Mouse (Mus musculus) kidney, embryonic 16.5 days (tissue): ENCODE measurements at regions not wholly inside any gene's neighbourhood (a gene's known extent, or its start where the extent isn't known, plus 50 kb on each side); places are given as distances from the start of the nearest gene placed in this dataset.
"Not testable (repeated sequence)": the region's sequence is repeated elsewhere in the genome, so short reads cannot be mapped to it uniquely, and the experiment has no call there.

ENCODE experiments used
- ATAC-seq: fragments of 200-750 bp; cut with Nextera tagmentation; 2 replicates; pipeline ENCODE4 v1.8.0; 2017; ENCODE audit warnings: moderate TSS enrichment; ENCODE audit not compliant: low FRiP score, low TSS enrichment
- H3K27ac ChIP-seq: fragments of 300-500 bp; sonication (generic); 2 replicates; pipeline ENCODE4 v1.5.1; 2014; ENCODE audit warnings: low read length
- H3K27me3 ChIP-seq: fragments of 300-500 bp; sonication (generic); 2 replicates; pipeline ENCODE4 v1.6.1; 2014; ENCODE audit warnings: low read length, control low read depth, mixed read lengths; ENCODE audit not compliant: insufficient read depth
- H3K36me3 ChIP-seq: fragments of 300-500 bp; sonication (generic); 2 replicates; pipeline ENCODE4 v1.6.1; 2014; ENCODE audit warnings: low read length, control low read depth, mixed read lengths; ENCODE audit not compliant: insufficient read depth
- H3K4me1 ChIP-seq: fragments of 300-500 bp; sonication (generic); 2 replicates; pipeline ENCODE4 v1.6.1; 2014; ENCODE audit warnings: low read length, control low read depth, mixed read lengths; ENCODE audit not compliant: insufficient read depth
- H3K4me2 ChIP-seq: fragments of 300-500 bp; sonication (generic); replicated peaks from 2 replicates; pipeline ENCODE4 v1.6.1; 2014; ENCODE audit warnings: low read depth, low read length
- H3K4me3 ChIP-seq: fragments of 300-500 bp; sonication (generic); 2 replicates; pipeline ENCODE4 v1.5.1; 2014; ENCODE audit warnings: mild to moderate bottlenecking, low read length
- H3K9ac ChIP-seq: fragments of 300-500 bp; sonication (generic); replicated peaks from 2 replicates; pipeline ENCODE4 v1.6.1; 2014; ENCODE audit warnings: low read length
- H3K9me3 ChIP-seq: fragments of 300-500 bp; sonication (generic); 2 replicates; pipeline ENCODE4 v1.6.1; 2016; ENCODE audit warnings: low read length, control low read depth
- WGBS: fragments of 180-500 bp; shearing (Covaris S2); extraction: QIAGEN DNeasy Blood & Tissue Kit; methylation state at CpG from one replicate; pipeline ENCODE4 v1.1.7; 2014; 5-methylcytosine and 5-hydroxymethylcytosine counted together

- H3K9ac ChIP-seq: no peak overlapping the region
- WGBS: 80% methylated on average over 6 of the region's 6 CpGs
- no peaks in the 10 kb centered on the region for H3K27me3 ChIP-seq
- no peaks in the 10 kb centered on the region for H3K36me3 ChIP-seq
- no peak overlapping the region for H3K27ac ChIP-seq
- no peaks in the 10 kb centered on the region for H3K9me3 ChIP-seq
- no peak overlapping the region for H3K4me3 ChIP-seq
- H3K4me1 ChIP-seq: no peaks in the 10 kb centered on the region
- no peak for ATAC-seq
- no peak overlapping the region for H3K4me2 ChIP-seq
Measured at GRCm38 (mm10) chr11:8773862-8774261, 109.5 kb upstream of the Tns3 start.

- no peak overlapping the region for H3K4me3 ChIP-seq
- WGBS: 76% methylated on average over 11 of the region's 11 CpGs
- no peak overlapping the region for H3K27ac ChIP-seq
- H3K9me3 ChIP-seq: no peaks in the 10 kb centered on the region
- H3K9ac ChIP-seq: no peak overlapping the region
- 0 out of 2 replicates have a peak, but pooled peaks have one; percentile 35 for ATAC-seq
- no peaks in the 10 kb centered on the region for H3K27me3 ChIP-seq
- no peaks in the 10 kb centered on the region for H3K36me3 ChIP-seq
- no peaks in the 10 kb centered on the region for H3K4me1 ChIP-seq
- H3K4me2 ChIP-seq: no peak overlapping the region
Measured at GRCm38 (mm10) chr11:8773260-8773659, 108.9 kb upstream of the Tns3 start.

GRCm38 (mm10) chr11:8772541-8772940 is 108.2 kb upstream of the Tns3 start:
- Histone ChIP-seq H3K36me3 (no peaks in the 10 kb centered on the region), H3K4me1 (no peaks in the 10 kb centered on the region), H3K27ac (no peak overlapping the region), H3K9me3 (no peaks in the 10 kb centered on the region), H3K9ac (no peak overlapping the region), H3K4me2 (no peak overlapping the region), H3K27me3 (no peaks in the 10 kb centered on the region), H3K4me3 (no peak overlapping the region)
- 76% methylated on average over 5 of the region's 5 CpGs for WGBS
- ATAC-seq: no peak

GRCm38 (mm10) chr11:8768706-8769105 is 104.4 kb upstream of the Tns3 start:
- not testable (repeated sequence) for H3K9me3 ChIP-seq, ATAC-seq, H3K4me2 ChIP-seq, H3K27me3 ChIP-seq, H3K27ac ChIP-seq, H3K9ac ChIP-seq, H3K4me1 ChIP-seq, H3K4me3 ChIP-seq, H3K36me3 ChIP-seq
- WGBS: 67% methylated on average over 1 of the region's 1 CpGs

- H3K27ac ChIP-seq: peak overlapping the region; percentile 49; the same call in 1 of the 2 replicates
- H3K4me2 ChIP-seq: no peak overlapping the region
- peaks cover 19% of the 10 kb centered on the region for H3K4me1 ChIP-seq
- ATAC-seq: no peak
- H3K36me3 ChIP-seq: no peaks in the 10 kb centered on the region
- no peaks in the 10 kb centered on the region for H3K9me3 ChIP-seq
- H3K9ac ChIP-seq: no peak overlapping the region
- no peak overlapping the region for H3K4me3 ChIP-seq
- H3K27me3 ChIP-seq: no peaks in the 10 kb centered on the region
- 93% methylated on average over 1 of the region's 1 CpGs for WGBS
Measured at GRCm38 (mm10) chr11:8765541-8765885, 101.2 kb upstream of the Tns3 start.

- peak; percentile 40; the same call in 1 of the 2 replicates for ATAC-seq
- no peak overlapping the region for H3K4me2 ChIP-seq
Measured at GRCm38 (mm10) chr11:8764861-8765540, 100.7 kb upstream of the Tns3 start.

GRCm38 (mm10) chr11:8763448-8763847 is 99.1 kb upstream of the Tns3 start:
- H3K27me3 ChIP-seq: no peaks in the 10 kb centered on the region
- H3K9me3 ChIP-seq: no peaks in the 10 kb centered on the region
- no peak overlapping the region for H3K4me3 ChIP-seq
- WGBS: 59% methylated on average over 7 of the region's 7 CpGs
- ATAC-seq: peak; percentile 57; the same call in 1 of the 2 replicates
- H3K36me3 ChIP-seq: no peaks in the 10 kb centered on the region
- no peak overlapping the region for H3K9ac ChIP-seq
- peak overlapping the region; percentile 51 for H3K27ac ChIP-seq
- H3K4me2 ChIP-seq: no peak overlapping the region
- H3K4me1 ChIP-seq: peaks cover 19% of the 10 kb centered on the region

More at GRCm38 (mm10) chr11:8764861-8765540, 100.7 kb upstream of the Tns3 start:
- Histone ChIP-seq H3K4me3 (no peak overlapping the region), H3K4me1 (peaks cover 19% of the 10 kb centered on the region), H3K9ac (no peak overlapping the region), H3K9me3 (no peaks in the 10 kb centered on the region), H3K27ac (peak overlapping the region; percentile 87), H3K27me3 (no peaks in the 10 kb centered on the region), H3K36me3 (no peaks in the 10 kb centered on the region)
- 62% methylated on average over 2 of the region's 2 CpGs for WGBS

GRCm38 (mm10) chr11:8762133-8762532 is 97.8 kb upstream of the Tns3 start:
- Histone ChIP-seq H3K36me3 (no peaks in the 10 kb centered on the region), H3K9ac (no peak overlapping the region), H3K4me3 (no peak overlapping the region), H3K27ac (peak overlapping the region; percentile 21), H3K4me1 (peaks cover 19% of the 10 kb centered on the region), H3K4me2 (no peak overlapping the region), H3K9me3 (no peaks in the 10 kb centered on the region), H3K27me3 (no peaks in the 10 kb centered on the region)
- WGBS: 21% methylated on average over 2 of the region's 2 CpGs
- peak; percentile 62; the same call in 1 of the 2 replicates for ATAC-seq

DNA sequence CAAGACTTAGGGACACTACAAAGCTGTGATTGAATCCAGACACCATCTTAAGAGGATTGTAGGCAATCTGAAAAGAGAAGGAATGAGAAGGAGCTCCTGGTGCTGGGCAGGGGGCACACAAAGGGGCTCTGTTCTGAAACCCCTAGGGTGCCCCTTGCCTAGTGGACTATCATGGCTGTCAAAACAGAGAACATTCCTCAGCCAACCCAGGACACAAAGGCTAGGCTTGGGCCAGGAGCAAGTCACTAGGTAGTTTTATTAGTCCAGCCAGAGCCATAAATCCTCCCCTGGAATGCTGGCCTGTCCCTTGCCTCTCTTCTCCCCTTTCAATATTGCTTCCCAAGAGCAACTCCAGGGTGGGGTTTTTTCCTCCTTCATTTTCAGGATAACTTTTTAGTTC is 97.3 kb upstream of the Tns3 start:
- Histone ChIP-seq H3K9me3 (no peaks in the 10 kb centered on the region), H3K4me2 (no peak overlapping the region), H3K27ac (peak overlapping the region; percentile 90), H3K9ac (no peak overlapping the region), H3K4me3 (no peak overlapping the region), H3K4me1 (peaks cover 19% of the 10 kb centered on the region), H3K36me3 (no peaks in the 10 kb centered on the region), H3K27me3 (no peaks in the 10 kb centered on the region)
- ATAC-seq: peak; percentile 87

GRCm38 (mm10) chr11:8759858-8760257 is 95.5 kb upstream of the Tns3 start:
- no peak overlapping the region for H3K9ac ChIP-seq
- no peaks in the 10 kb centered on the region for H3K9me3 ChIP-seq
- no peaks in the 10 kb centered on the region for H3K27me3 ChIP-seq
- no peaks in the 10 kb centered on the region for H3K36me3 ChIP-seq
- H3K4me3 ChIP-seq: no peak overlapping the region
- peaks cover 19% of the 10 kb centered on the region for H3K4me1 ChIP-seq
- WGBS: 94% methylated on average over 1 of the region's 1 CpGs
- H3K27ac ChIP-seq: no peak overlapping the region
- no peak for ATAC-seq
- no peak overlapping the region for H3K4me2 ChIP-seq
